Mouse (Mus musculus): ENCODE measurements at regions not wholly inside any gene's neighbourhood (a gene's known extent, or its start where the extent isn't known, plus 50 kb on each side); places are given as distances from the start of the nearest gene placed in this dataset.

DNA sequence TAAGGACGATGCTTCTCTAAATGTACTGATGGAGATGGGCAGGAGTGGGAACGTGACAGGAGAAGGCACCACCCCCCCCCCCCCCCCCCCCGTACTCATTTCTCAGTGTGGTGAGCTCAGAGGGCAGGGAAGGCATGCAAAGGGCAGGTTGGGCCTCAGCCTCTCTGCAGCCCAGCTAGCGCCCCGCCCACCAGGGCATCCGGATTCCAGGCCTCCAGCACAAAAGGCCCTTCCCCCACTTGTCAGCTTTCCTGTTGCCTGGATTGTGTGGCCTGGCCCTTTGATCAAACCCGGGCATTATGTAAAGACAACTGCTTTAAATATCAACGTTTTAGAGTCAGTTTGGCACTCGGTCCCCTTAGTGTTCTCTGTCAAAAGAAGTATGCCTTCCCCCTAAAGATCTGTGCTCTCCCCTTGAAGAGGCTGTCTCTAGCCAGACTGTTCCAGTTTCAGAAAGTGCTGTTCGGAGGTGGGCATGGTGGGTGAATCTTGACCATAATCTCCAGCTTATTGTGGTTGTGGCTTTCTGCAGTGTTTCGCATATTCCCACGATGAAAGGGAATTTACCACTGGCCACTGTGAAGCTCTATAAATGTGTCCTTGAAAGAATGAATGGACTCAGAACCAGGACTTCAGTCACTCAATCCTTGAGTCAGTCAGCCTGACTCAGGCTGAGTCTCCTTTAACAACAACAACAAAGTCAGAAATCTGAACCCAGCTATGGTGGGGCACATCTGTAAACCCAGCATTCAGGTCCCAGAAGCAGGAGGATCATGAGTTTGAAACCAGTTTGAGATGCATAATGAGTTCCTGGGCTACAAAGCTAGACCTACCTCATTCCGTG is 192.4 kb upstream of the Klf3 start:
- peak; percentile 74 for DNase-seq

DNA sequence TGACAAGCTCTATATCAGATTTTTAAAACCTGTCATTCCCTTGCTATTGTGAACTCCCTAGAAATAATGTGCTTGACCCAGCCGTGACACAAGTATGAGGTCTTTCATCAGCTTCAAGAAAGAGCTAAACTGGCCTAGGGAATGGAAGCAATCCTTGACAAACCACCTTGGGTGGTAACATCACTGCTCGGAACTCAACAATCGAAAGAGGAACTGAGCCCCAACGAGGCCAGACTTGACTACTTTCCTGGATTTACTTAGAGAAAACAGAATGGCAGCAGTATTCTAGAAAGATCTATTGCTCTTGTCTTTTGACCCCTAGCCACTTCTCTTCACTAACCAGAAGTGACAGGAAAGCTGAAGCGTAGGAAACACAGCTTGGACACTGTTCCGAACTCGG is 191.2 kb upstream of the Klf3 start:
- no peak for DNase-seq

GRCm38 (mm10) chr5:64613696-64614095 is 189.5 kb upstream of the Klf3 start:
- no peak for DNase-seq

- no peak for DNase-seq
These were observed 185.1 kb upstream of the Klf3 start for GRCm38 (mm10) chr5:64618126-64618525.

GRCm38 (mm10) chr5:64619752-64620151 is 183.4 kb upstream of the Klf3 start:
- no peak for DNase-seq

DNA sequence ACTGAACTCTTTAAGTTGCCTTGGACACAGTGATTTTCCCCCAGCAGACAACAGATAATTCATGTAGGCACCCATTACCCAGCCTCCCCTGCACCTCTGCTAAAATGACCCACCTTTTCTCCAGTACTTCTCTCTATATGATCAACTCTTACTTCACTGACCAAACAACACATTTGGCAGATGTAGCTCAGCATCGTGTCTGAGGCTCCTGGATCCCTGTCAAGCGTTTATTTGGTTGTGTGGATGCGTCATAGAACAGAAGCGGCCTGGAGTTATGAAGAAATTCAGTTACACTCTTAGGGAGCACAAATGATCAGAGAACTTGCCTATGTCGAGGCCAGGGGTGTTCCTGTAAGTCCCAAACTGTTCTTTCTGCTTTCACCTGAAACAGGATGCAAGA is 182.5 kb upstream of the Klf3 start:
- no peak for DNase-seq

DNA sequence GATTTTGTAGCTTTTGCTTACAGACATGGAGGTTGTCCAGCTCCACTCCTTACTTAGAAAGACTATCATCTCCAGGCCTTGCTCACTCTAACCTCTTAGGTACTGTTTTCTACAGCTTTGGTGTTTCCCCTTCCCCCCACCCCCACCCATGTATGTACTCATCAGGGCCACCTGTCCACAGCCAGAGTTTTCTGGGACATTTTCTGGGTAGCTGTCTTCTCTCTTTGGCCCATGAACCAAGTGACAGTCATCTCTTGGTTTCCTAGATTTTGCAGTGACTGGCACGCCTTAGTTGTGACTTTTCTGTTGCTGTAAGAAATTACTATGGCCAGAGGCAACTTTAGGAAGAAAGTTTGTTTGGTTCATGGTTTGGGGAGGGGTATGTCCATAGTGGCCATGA is 181.8 kb upstream of the Klf3 start:
- no peak for DNase-seq

DNA sequence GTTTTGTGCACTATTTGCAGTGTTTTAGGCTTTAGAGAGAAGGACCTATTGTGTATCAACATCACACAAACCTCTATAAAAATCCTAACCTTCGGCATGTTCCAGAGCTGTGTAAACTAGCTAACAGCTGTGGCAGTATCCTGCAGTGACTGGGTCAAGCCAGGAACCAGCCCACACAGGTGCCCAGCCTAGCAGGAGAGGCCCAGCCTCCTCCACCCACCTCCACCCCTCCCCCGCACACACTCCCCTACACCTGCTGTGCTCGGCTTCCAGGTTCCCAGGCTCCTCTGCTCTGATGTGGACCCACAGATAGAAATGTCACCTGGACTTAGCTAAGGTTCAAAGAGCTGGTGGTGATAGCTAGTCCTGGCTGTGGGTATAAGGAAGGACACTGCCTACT is 179.5 kb upstream of the Klf3 start:
- DNase-seq, result no peak

DNA sequence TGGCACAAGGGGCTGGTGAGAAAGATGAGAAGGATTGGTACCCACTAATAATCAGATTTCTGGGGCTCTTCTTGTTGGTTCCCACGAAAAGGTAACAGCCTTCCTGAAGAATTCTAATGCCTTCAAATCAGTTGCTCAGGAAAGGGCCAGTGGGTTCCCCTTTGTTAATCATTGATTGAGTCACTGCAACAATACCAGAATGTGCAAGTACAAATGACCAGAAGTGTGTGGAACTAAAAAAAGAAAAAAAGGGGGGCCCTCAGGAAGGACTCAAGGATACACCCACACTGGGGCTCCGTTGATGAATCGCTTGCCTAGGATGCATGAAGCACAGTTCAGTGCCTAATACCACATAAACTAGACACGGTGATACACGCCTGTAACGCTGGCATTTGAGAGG is 179.0 kb upstream of the Klf3 start:
- no peak for DNase-seq

DNA sequence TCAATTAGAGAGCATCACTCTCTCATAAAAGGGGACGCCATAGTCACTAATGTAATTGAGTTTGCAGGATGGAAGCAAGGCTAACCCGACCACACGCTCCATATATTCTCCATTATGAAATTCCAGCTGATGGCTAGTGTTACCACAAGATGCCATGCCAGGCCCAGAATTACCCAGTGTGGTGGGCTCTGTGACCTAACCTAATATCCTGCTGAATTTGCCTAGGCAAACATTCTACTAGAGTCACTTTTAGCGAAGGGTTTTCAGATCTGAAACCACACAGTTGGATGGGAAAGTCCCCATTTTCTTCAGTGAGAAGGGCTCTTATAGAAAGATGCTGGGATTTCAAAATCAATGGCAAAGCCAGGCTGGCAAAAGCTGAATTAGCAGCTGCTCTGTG is 177.8 kb upstream of the Klf3 start:
- no peak for DNase-seq

DNA sequence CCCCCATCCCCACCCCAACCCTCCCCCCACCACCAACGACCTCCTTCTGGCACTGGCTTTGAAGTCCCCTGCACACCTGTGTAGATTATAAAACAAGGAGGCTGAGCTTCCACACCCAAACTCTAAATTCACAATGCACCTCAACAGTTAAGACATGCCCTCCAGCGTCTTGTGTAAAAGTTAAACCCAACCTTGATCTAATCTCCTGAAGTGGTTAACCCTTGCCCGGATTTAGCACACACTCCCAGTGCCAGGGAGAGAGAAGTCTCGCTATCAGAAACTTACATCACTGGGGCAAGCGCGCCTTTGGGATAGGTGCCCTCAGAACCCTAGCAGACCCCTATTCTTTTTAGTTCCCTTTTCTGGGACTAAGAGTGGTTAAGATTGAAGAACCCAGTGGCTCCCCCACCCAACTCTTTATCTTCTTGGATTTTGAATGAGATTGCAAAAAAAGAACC is 177.3 kb upstream of the Klf3 start:
- no peak for DNase-seq

- peak; percentile 30 for DNase-seq
These were observed 176.8 kb upstream of the Klf3 start for GRCm38 (mm10) chr5:64626351-64626750.

DNA sequence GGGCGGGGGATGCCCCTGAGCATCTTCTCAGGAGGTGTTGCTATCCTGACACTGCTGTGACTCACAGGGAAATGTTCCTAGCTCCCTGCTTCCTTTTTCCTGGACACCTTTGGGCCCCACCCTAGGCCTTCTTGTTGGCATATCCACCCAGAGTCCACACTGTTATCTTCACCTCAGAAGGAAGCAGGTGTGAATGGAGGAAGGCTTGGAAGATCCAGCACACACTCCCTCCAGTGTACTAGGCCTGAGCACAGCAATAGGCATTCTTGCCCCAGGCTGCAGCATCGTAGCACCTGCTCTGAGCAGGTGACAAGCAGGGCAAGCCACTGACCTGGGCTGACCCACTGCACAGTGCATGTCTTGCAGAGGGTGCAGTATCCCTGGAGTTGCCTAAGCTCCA is 172.6 kb upstream of the Klf3 start:
- DNase-seq, result no peak

DNA sequence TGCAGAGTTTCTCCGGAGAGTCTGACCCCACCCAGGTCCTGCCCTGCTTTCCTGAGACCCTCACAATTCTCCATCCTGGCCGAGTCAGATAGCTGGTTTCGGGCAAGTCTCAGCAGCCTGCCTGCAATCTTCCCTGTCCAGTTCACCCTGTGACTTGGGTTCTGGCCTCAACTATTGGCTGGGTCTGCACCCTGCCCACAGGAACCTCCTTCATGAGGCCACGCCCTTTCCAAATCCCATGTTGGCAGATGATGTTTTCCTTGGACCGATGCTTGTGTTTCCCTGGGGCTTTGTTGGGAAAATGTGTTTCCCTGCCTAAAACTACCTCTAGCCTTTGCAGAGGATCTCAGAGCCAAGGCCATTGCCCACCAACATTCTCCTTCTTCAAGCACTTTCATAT is 171.0 kb upstream of the Klf3 start:
- DNase-seq, result no peak

GRCm38 (mm10) chr5:64634008-64634407 is 169.2 kb upstream of the Klf3 start:
- no peak for DNase-seq

DNA sequence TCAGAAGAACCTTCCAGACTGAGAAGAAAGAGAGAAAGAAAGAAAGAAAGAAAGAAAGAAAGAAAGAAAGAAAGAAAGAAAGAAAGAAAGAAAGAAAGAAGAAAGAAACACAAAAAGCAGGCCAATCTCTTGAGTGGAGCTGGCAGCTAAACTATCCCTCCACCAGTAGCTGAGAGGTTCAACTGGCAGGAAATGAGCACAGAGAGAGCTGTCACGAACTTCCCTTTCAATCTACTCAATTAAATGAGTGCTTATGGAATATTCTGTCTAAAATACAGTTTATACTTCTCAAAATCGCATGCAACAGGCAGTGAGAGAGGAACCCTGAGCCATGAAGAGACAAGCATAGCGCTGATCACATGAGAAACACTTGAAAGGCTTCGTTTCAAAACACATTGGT is 168.5 kb upstream of the Klf3 start:
- DNase-seq, result no peak

DNA sequence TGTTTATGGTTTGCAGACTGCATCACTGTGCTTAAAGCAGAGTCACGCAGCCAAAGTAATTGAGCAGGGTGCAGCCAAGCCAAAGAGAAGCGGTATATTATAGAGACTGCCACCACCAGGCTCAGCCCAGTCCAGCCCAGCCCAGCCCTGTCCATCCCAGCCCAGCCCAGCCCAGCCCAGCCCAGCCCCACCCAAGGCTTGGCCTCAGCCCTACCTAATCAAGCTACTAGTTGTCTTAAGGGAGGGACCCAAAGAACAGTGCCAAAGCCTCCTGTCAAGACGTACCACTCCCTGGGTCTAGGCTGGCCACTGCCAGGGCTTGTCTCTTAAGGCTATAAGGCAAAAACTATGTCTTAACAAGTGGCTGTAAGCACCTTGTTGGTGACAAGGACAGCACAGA is 166.9 kb upstream of the Klf3 start:
- DNase-seq, result no peak

- DNase-seq, result no peak
These were observed 159.6 kb upstream of the Klf3 start for GRCm38 (mm10) chr5:64643584-64643983.

- DNase-seq, result peak; percentile 65
These were observed 155.6 kb upstream of the Klf3 start for GRCm38 (mm10) chr5:64647417-64648125.

DNA sequence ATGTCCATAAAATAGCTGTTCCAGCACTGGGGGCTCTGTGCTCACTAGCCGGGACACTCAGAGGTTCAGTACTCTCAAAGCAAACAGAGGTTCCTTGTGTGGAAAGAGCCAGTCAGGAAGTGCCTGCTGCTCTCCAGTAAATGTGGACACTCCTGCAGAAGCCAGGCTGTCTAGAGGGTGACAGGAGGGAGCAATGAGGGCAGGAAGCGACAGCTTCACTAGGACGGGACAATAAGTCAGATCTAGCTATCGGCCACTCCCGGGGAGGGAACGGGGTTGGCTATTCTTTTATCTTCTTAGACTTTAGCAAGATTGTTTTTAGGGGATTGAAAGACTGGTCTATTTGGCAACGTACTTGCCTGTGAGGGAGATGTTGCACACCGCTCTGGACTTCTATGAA is 154.7 kb upstream of the Klf3 start:
- DNase-seq, result peak; percentile 30

DNA sequence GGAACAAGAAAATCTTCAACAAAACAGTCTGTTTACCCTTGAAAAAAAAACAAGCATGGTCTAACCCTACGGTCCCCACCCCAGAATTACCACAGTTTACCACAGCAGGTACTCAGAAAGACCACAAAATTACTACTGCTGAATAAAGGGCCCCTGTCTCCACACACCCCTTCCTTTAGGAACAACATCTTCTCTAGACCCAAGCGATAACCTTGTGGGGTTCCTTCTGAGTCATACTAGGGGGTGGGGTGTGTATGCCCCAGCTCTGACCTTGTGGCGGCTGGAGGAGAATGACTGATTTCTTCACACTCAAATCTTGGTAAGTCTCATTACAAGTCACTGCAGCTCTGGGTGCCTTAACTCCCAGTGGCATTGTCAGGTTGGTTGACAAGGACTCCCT is 151.8 kb upstream of the Klf3 start:
- peak; percentile 55 for DNase-seq

DNA sequence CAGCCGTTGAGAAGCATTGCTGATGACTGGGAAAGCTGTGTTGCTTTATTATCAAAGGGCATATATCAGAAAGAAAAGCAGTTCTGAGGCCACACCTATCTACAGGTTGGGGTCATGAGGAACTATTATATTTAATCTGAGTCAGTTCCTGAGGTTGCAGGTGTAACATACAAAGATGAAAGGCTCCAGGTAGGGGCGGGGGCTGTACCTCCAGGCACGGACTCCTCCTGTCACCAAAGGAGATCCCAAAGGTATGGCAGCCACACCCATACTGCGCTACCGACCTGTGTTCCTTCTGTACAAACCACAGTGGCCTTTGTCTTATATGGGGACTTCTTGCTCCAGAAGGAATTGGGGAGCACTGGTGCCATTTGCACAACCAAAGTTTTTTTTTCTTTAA is 149.4 kb upstream of the Klf3 start:
- no peak for DNase-seq

- no peak for DNase-seq
These were observed 147.9 kb upstream of the Klf3 start for GRCm38 (mm10) chr5:64655286-64655685.

- DNase-seq, result no peak
These were observed 141.2 kb upstream of the Klf3 start for GRCm38 (mm10) chr5:64661959-64662358.
